Mouse (Mus musculus) MEL (cell line): Measurements from ENCODE around the gene Scnn1a. TPM values are rescaled to one million over a fixed set of nuclear protein-coding genes. Genes with fewer than 3 reads are reported as not detected.

Source experiments
- DNase-seq: peaks from one replicate; pipeline ENCODE4 v3.0.0; 2011; ENCODE audit warnings: low read depth, low spot score
- H3K27ac ChIP-seq: 2 replicates; pipeline ENCODE4 v1.5.1; 2012; ENCODE audit warnings: low read depth, mild to moderate bottlenecking, control low read depth, low read length, moderate library complexity; ENCODE audit not compliant: control insufficient read depth
- H3K27me3 ChIP-seq, 2 experiments: fragments of 150-350 bp in 1 of 2; sonication (generic) in 1 of 2; 2 replicates each; pipeline ENCODE4 v1.6.1; 2012; ENCODE audit warnings: low read length in 2 of 2, mild to moderate bottlenecking in 2 of 2, improper control_type of control experiment in 1 of 2, moderate library complexity in 1 of 2; ENCODE audit not compliant: insufficient read depth in 2 of 2, control insufficient read depth in 1 of 2
- H3K36me3 ChIP-seq, 2 experiments: 2 replicates each; pipeline ENCODE4 v1.6.1; 2012 to 2014; ENCODE audit warnings: low read length in 2 of 2, improper control_type of control experiment in 1 of 2, inconsistent platforms in 1 of 2, mild to moderate bottlenecking in 1 of 2; ENCODE audit not compliant: insufficient read depth in 2 of 2, control insufficient read depth in 1 of 2
- H3K4me1 ChIP-seq, 2 experiments: fragments of 150-350 bp in 1 of 2; sonication (generic) in 1 of 2; 2 replicates each; pipeline ENCODE4 v1.6.1; 2012; ENCODE audit warnings: low read length in 2 of 2, improper control_type of control experiment in 1 of 2, mild to moderate bottlenecking in 1 of 2; ENCODE audit not compliant: insufficient read depth in 2 of 2, control insufficient read depth in 1 of 2
- H3K4me3 ChIP-seq, 2 experiments: fragments of 150-350 bp in 1 of 2; sonication (generic) in 1 of 2; 2 replicates each; pipeline ENCODE4 v1.5.1; 2012; ENCODE audit warnings: low read depth in 2 of 2, low read length in 2 of 2, mild to moderate bottlenecking in 2 of 2, moderate library complexity in 2 of 2, control low read depth in 1 of 2, improper control_type of control experiment in 1 of 2; ENCODE audit not compliant: control insufficient read depth in 1 of 2, insufficient read depth in 1 of 2
- H3K79me2 ChIP-seq: 2 replicates; pipeline ENCODE4 v1.6.1; 2012; ENCODE audit warnings: mild to moderate bottlenecking, low read length, moderate library complexity; ENCODE audit not compliant: control insufficient read depth, poor library complexity, insufficient read depth
- H3K9ac ChIP-seq: 2 replicates; pipeline ENCODE4 v1.6.1; 2012; ENCODE audit warnings: low read depth, mild to moderate bottlenecking, control low read depth, low read length, moderate library complexity; ENCODE audit not compliant: control insufficient read depth, poor library complexity, severe bottlenecking
- H3K9me3 ChIP-seq: fragments of 150-350 bp; sonication (generic); replicated peaks from 2 replicates; pipeline ENCODE4 v1.6.1; 2012; ENCODE audit warnings: mild to moderate bottlenecking, low read length, improper control_type of control experiment, moderate library complexity; ENCODE audit not compliant: insufficient read depth
- CHD2 ChIP-seq: IDR thresholded peaks from 2 replicates; pipeline ENCODE4 v1.6.1; 2011; ENCODE audit warnings: low read length, improper control_type of control experiment
- ELF1 ChIP-seq: IDR thresholded peaks from 2 replicates; pipeline ENCODE4 v1.6.1; 2014; ENCODE audit warnings: low read depth, mild to moderate bottlenecking, inconsistent platforms, low read length, improper control_type of control experiment, moderate library complexity
- EP300 ChIP-seq, 2 experiments: IDR thresholded peaks; 2 replicates each; pipeline ENCODE4 v1.6.1; 2011; ENCODE audit warnings: improper control_type of control experiment in 2 of 2, low read length in 2 of 2, low read depth in 1 of 2, mild to moderate bottlenecking in 1 of 2
- GABPA ChIP-seq: IDR thresholded peaks from 2 replicates; pipeline ENCODE4 v1.6.1; 2012; ENCODE audit warnings: low read depth, mild to moderate bottlenecking, inconsistent platforms, low read length, improper control_type of control experiment, moderate library complexity
- GATA1 ChIP-seq: IDR thresholded peaks from 2 replicates; pipeline ENCODE4 v1.6.1; 2011; ENCODE audit warnings: low read depth, low read length, improper control_type of control experiment
- HCFC1 ChIP-seq: IDR thresholded peaks from 2 replicates; pipeline ENCODE4 v1.6.1; 2012; ENCODE audit warnings: low read depth, mild to moderate bottlenecking, inconsistent platforms, low read length, improper control_type of control experiment, moderate library complexity
- KAT2A ChIP-seq: conservative IDR thresholded peaks from 2 replicates; pipeline ENCODE4 v1.6.1; 2012; ENCODE audit warnings: low read depth, low read length, improper control_type of control experiment, inconsistent platforms
- MAFK ChIP-seq: IDR thresholded peaks from 2 replicates; pipeline ENCODE4 v1.6.1; 2011; ENCODE audit warnings: low read depth, mild to moderate bottlenecking, low read length, improper control_type of control experiment, borderline replicate concordance
- MAX ChIP-seq: IDR thresholded peaks from 2 replicates; pipeline ENCODE4 v1.6.1; 2011; ENCODE audit warnings: low read length, improper control_type of control experiment
- MAZ ChIP-seq: IDR thresholded peaks from 2 replicates; pipeline ENCODE4 v1.6.1; 2012; ENCODE audit warnings: low read depth, mild to moderate bottlenecking, inconsistent platforms, low read length, improper control_type of control experiment
- MEF2A ChIP-seq: IDR thresholded peaks from 2 replicates; pipeline ENCODE4 v1.6.1; 2014; ENCODE audit warnings: low read depth, mild to moderate bottlenecking, inconsistent platforms, low read length, improper control_type of control experiment; ENCODE audit not compliant: poor library complexity, insufficient replicate concordance, severe bottlenecking; ENCODE audit errors: extremely low read depth
- MXI1 ChIP-seq: IDR thresholded peaks from 2 replicates; pipeline ENCODE4 v1.6.1; 2011; ENCODE audit warnings: mild to moderate bottlenecking, low read depth, low read length, improper control_type of control experiment
- MYC ChIP-seq: IDR thresholded peaks from 2 replicates; pipeline ENCODE4 v1.6.1; 2011; ENCODE audit warnings: low read depth, mild to moderate bottlenecking, low read length, improper control_type of control experiment, moderate library complexity
- NELFE ChIP-seq: IDR thresholded peaks from 2 replicates; pipeline ENCODE4 v1.6.1; 2011; ENCODE audit warnings: low read depth, low read length, improper control_type of control experiment
- POLR2AphosphoS2 ChIP-seq: IDR thresholded peaks from 2 replicates; pipeline ENCODE4 v1.6.1; 2011; ENCODE audit warnings: low read length, improper control_type of control experiment
- POLR2AphosphoS5 ChIP-seq: IDR thresholded peaks from 2 replicates; pipeline ENCODE4 v1.6.1; 2012; ENCODE audit warnings: low read depth, borderline replicate concordance, mild to moderate bottlenecking, inconsistent platforms, low read length, moderate library complexity, mixed read lengths
- RAD21 ChIP-seq: IDR thresholded peaks from 2 replicates; pipeline ENCODE4 v1.6.1; 2011; ENCODE audit warnings: mild to moderate bottlenecking, low read depth, low read length, improper control_type of control experiment
- RCOR1 ChIP-seq: IDR thresholded peaks from 2 replicates; pipeline ENCODE4 v1.6.1; 2012; ENCODE audit warnings: low read depth, mild to moderate bottlenecking, inconsistent platforms, low read length, improper control_type of control experiment
- TAL1 ChIP-seq: IDR thresholded peaks from 2 replicates; pipeline ENCODE4 v1.6.1; 2012; ENCODE audit warnings: mild to moderate bottlenecking, inconsistent platforms, low read length, moderate library complexity, mixed read lengths
- TBP ChIP-seq: IDR thresholded peaks from 2 replicates; pipeline ENCODE4 v1.8.0; 2011; ENCODE audit warnings: low read depth, low read length, improper control_type of control experiment
- UBTF ChIP-seq: IDR thresholded peaks from 2 replicates; pipeline ENCODE4 v1.6.1; 2012; ENCODE audit warnings: low read depth, mild to moderate bottlenecking, inconsistent platforms, low read length, improper control_type of control experiment, moderate library complexity, borderline replicate concordance; ENCODE audit not compliant: insufficient read depth
- USF1 ChIP-seq: IDR thresholded peaks from 2 replicates; pipeline ENCODE4 v1.6.1; 2014; ENCODE audit warnings: low read depth, mild to moderate bottlenecking, inconsistent platforms, low read length, improper control_type of control experiment, moderate library complexity
- ZC3H11A ChIP-seq: IDR thresholded peaks from 2 replicates; pipeline ENCODE4 v1.6.1; 2012; ENCODE audit warnings: low read depth, mild to moderate bottlenecking, inconsistent platforms, low read length, improper control_type of control experiment
- ZKSCAN1 ChIP-seq: IDR thresholded peaks from 2 replicates; pipeline ENCODE4 v1.6.1; 2012; ENCODE audit warnings: low read depth, mild to moderate bottlenecking, inconsistent platforms, low read length, improper control_type of control experiment, moderate library complexity
- ZNF384 ChIP-seq: IDR thresholded peaks from 2 replicates; pipeline ENCODE4 v1.6.1; 2012; ENCODE audit warnings: low read depth, mild to moderate bottlenecking, inconsistent platforms, low read length, improper control_type of control experiment
- polyA plus RNA-seq, 2 experiments: library from polyadenylated mRNA; stranded (reverse) in 1 of 2; unstranded in 1 of 2; fragments of >175 nt in 1 of 2; fragments of >200 nt in 1 of 2; gene quantifications; 2 replicates each; pipeline versions ENCODE4 v1.2.1 to v1.2.4; 2012; ENCODE audit warnings: low replicate concordance in 2 of 2, low read depth in 1 of 2; ENCODE audit not compliant: insufficient read length in 2 of 2, insufficient read depth in 1 of 2, missing spikeins in 1 of 2
- total RNA-seq: library from RNA; depleted of rRNA; stranded (reverse); fragments of 300-350 nt; gene quantifications from 2 replicates; pipeline ENCODE4 v1.2.3, GENCODE M21; 2012

Gene Scnn1a
- total and polyA plus RNA-seq, 3 experiments, result 0.50 TPM; not detected in 2

- Histone ChIP-seq H3K4me3 (no peak overlapping the region), H3K9ac (no peak overlapping the region), H3K36me3 (no peaks in the 10 kb centered on the region; a peak in 1 of 4 replicates), H3K9me3 (no peaks in the 10 kb centered on the region)
- DNase-seq, result no peak
- TF ChIP-seq USF1, result no peak
- no peak for TF ChIP-seq GABPA
- TF ChIP-seq ZC3H11A, result no peak
- no peak for TF ChIP-seq MAX
- no peak for TF ChIP-seq MXI1
- TF ChIP-seq ELF1, result no peak
- no peak for TF ChIP-seq UBTF
- no peak for TF ChIP-seq ZKSCAN1
- TF ChIP-seq, all 39 proteins: peak for 0
- Histone ChIP-seq H3K27me3 (no peaks in the 10 kb centered on the region), H3K27ac (no peak overlapping the region), H3K79me2 (peaks cover 10% of the 10 kb centered on the region), H3K4me1 (peaks cover 2 to 7% of the 10 kb centered on the region in 2 experiments; a peak in 3 of 4 replicates)
These were observed 11.5 kb upstream of the Scnn1a start for GRCm38 (mm10) chr6:125308921-125309320.

- peaks cover 0 to 5% of the 10 kb centered on the region in 2 experiments; a peak in 1 of 4 replicates for H3K36me3 ChIP-seq
- no peak overlapping the region for H3K27ac ChIP-seq
- peaks cover 12% of the 10 kb centered on the region for H3K79me2 ChIP-seq
- no peak overlapping the region for H3K9ac ChIP-seq
- no peaks in the 10 kb centered on the region for H3K27me3 ChIP-seq
- H3K9me3 ChIP-seq, result no peaks in the 10 kb centered on the region
- peaks cover 2 to 12% of the 10 kb centered on the region in 2 experiments; a peak in 3 of 4 replicates for H3K4me1 ChIP-seq
- TF ChIP-seq MAX (no peak), MYC (no peak), TAL1 (no peak), POLR2AphosphoS2 (no peak), MEF2A (no peak), TBP (no peak), CHD2 (no peak), NELFE (no peak), KAT2A (no peak)
- DNase-seq, result no peak
- no peak overlapping the region for H3K4me3 ChIP-seq
These were observed 11.1 kb upstream of the Scnn1a start for GRCm38 (mm10) chr6:125309406-125309805.

DNA sequence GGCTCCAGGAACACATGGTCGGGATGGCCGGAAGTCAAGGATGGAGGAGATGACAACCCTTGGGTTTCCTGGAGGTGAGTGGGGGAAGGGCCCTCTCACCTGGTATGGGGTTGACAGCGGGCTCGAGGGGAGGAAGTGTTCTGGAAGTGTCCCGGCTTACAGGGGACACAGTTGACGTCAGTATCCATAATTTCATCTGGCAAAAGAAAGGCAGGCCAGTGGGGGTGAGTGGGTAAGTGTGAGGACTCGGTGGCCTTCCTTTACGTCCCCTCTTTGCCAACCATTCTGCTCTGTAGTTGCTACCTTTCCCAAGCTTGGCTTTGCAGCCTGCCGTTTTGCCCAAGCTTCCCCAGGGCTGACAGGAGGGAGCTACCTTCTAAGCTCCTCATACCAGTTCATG, 8.3 kb upstream of the Scnn1a start:
- Histone ChIP-seq H3K4me3 (no peak overlapping the region), H3K4me1 (peaks cover 2 to 12% of the 10 kb centered on the region in 2 experiments; a peak in 3 of 4 replicates), H3K9me3 (no peaks in the 10 kb centered on the region), H3K27ac (no peak overlapping the region)
- TF ChIP-seq ZNF384 (no peak), GABPA (no peak), UBTF (no peak), RCOR1 (no peak), POLR2AphosphoS5 (no peak), MXI1 (no peak), EP300 (IDR thresholded peaks at IDR 0.05; ENCODE audit: low read depth in 1 of 2, low read length in 2 of 2) (no peak), TAL1 (no peak), RAD21 (no peak), GATA1 (no peak), MAFK (no peak), HCFC1 (no peak), MAX (no peak), ZC3H11A (no peak), ELF1 (no peak), MAZ (no peak)
- TF ChIP-seq, all 39 proteins: peak for 0
- peaks cover 0 to 6% of the 10 kb centered on the region in 2 experiments; a peak in 1 of 4 replicates for H3K36me3 ChIP-seq
- H3K27me3 ChIP-seq, result no peaks in the 10 kb centered on the region
- H3K9ac ChIP-seq, result no peak overlapping the region
- H3K79me2 ChIP-seq, result peaks cover 12% of the 10 kb centered on the region
- DNase-seq, result no peak
